Mouse (Mus musculus): ENCODE measurements at regions not wholly inside any gene's neighbourhood (a gene's known extent, or its start where the extent isn't known, plus 50 kb on each side); places are given as distances from the start of the nearest gene placed in this dataset.
"Not testable (repeated sequence)": the region's sequence is repeated elsewhere in the genome, so short reads cannot be mapped to it uniquely, and the experiment has no call there.

DNA sequence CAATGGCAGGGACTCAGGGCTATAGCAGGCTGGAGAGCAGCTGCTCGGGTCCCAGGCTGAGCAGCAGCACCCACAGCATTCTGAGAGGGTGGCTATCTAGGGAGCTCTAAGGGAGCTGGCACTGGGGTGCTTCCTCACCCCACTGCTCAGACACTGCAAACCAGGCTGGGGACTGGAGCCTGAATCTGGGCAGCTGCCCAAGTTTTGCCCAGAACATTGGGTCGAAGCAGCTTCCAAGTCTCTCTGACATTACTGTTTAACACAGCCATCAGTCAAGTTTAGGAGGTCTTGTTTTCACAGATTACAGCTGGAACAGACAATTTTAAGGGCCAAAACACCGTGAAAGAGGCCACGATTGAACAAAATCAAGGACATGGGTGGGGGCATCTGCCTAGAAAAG, 96.1 kb upstream of the Tcerg1l start:
- no peak for DNase-seq

DNA sequence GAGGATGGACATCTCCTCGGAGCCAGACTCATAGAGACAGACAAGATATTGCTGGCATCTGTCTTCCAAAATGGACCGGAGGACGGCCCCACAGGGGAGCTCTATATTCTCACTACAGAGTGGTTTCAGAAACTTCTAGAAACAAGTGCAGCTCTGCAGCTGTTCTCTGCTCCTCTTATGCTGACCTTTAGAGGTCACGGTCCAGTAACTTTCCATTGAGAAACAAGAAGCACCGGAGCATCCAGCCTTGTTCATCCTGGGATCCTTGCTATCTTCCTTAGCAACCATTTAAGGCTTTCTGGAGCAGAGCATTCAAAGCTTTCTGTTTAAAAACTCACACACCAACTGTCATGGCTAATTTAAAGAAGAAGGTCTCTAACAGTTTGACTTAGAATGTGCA, 94.7 kb upstream of the Tcerg1l start:
- no peak for DNase-seq

GRCm38 (mm10) chr7:138489471-138489870, 91.9 kb upstream of the Tcerg1l start:
- DNase-seq, result no peak

- DNase-seq, result no peak
Observed at GRCm38 (mm10) chr7:138488201-138488720, 90.7 kb upstream of the Tcerg1l start.

DNA sequence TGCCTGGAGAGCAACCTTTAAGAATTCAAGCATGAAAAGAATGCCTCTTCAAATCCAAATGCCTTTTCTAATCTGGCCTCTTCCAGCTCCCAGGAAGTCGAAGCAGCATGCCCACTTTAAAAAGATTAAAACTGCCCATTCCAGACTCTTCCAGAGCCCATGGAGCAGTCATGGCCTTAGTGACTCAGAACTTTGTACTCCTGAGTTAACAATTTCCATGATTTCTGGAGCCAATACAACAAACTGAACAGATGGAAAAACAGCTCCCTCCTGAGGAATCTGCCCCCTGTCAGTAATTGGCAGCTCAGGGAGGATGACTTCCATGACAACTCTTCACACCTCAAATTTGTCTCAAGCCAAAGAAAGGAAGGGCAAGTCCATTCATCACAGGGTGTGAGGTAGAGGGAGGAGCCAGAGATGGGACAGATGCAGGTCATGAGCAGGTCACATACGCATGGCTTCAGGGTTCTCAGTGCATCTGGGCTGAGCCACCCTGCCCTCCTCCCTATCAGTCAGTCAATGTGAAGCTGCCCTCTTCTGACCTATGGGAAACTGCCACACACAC, 75.4 kb upstream of the Tcerg1l start:
- DNase-seq, result no peak

DNA sequence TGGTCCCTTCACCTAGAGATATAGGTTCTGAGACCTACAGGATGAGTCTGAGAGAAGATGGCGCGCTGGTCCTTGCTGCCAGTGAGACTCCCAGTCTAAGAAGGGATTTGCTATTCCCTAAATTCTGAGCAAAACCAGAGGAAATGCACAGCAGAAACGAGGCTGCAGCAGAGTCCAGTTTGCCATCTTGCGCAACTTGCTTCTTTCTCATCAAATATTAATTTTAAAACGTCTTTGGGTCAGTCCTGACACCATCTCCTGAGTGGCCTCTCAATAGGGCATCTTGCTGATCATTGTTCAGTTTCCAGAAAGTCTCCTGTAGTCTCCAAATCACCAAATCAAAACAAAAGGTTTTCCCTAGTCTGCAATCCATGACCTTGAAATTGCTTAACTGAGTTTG, 74.8 kb upstream of the Tcerg1l start:
- no peak for DNase-seq

DNA sequence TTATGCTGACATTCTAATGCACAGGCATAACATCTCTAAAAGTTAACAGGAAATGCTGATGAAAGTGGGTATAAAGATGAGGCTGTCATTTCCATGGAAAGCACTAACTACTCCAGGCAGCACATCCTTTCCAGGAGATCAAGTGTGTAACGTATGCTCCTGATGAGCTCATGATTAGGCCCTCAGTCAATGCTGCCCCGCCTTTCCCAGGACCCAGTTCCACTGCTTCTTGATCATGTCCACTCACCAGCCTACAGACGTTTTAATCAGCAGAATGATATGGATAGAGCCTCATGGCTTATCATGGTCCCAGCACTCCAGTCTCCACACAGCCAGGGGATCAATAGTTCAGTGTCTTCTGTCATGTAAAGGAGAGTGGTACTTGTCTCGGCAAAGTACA, 71.7 kb upstream of the Tcerg1l start:
- no peak for DNase-seq

GRCm38 (mm10) chr7:138468436-138468835, 70.9 kb upstream of the Tcerg1l start:
- DNase-seq, result no peak

- no peak for DNase-seq
Observed at GRCm38 (mm10) chr7:138467981-138468380, 70.5 kb upstream of the Tcerg1l start.

GRCm38 (mm10) chr7:138467386-138467785, 69.9 kb upstream of the Tcerg1l start:
- DNase-seq, result no peak

DNA sequence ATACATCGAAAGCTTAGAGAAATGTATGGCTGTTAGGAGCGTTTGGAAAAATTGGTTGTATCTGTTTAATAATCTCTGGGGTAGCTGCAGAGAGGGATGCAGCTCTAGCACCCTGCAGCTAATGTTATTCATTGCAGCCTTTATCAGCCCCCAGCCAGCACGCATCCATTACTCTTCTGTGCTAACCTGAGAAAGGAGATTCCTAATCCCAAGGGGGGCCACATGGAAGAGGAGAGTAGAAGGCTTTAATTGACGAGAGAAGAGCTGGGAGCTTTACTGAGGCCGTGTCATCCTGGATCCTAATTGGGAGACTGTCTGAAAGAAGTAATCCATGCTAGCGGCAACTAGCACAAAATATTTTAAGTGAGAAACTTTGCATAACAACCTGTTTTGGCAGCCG, 60.4 kb upstream of the Tcerg1l start:
- no peak for DNase-seq

DNA sequence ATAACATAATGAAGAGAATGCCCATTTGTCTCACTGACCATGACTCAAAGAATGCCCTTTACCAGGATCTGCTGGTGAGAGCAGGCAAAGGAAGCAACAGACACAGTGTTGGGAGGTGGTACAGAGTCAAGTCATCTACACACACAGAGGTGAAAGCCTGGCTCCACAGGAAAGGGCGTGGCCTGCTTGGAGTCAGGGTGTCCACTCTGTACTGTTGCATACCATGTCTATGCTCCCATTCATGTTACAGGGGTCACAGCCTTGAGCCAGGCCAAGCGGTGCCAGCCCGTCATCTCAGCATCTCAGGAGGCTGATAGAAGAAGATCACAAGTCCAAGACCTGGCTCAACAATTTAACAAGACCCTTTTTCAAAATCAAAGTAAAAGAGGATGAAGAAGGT, 57.8 kb upstream of the Tcerg1l start:
- DNase-seq, result no peak

GRCm38 (mm10) chr7:138454498-138455225, 57.1 kb upstream of the Tcerg1l start:
- not testable (repeated sequence) for DNase-seq

DNA sequence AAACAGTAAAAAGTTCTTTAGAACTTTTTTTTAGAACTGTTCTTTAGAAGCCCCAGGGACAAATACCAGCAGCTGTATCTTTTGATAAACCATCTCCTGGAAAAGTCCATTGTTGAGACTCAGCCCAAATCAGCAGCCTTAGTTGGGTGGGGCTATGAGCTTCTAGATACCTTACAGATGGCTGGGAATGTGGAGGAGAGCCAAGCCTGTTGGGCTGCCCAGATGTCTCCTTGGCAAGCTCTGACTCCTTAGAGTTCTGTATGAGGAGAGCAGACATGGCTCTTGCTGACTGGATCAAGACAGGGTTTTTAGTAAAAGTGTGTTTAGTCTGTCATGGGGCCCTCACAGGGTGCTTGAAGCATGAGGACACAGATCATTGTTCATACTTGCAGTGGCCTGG, 53.8 kb upstream of the Tcerg1l start:
- DNase-seq, result no peak

DNA sequence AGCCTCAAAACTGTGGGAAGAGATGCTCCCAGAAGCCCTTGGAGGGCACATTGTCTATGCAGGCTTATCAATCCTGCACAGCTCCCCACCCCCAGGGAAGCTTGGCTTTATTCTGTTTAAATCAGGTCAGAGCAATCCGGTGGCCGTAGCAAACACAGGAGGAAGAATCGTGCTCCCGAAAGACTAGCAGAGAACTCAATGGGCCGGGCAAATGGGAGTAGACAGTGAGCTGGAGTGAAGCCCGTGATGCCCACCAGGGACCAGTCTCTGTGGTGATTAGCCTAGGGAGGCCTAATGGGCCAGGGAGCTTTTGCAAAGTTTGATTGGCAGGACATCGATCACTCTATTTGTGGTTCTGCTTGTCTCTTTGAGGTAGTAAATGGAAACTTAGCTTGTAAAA, 51.0 kb upstream of the Tcerg1l start:
- DNase-seq, result no peak

All from thymus, postnatal 36 days (tissue).